Mouse (Mus musculus): Measurements from ENCODE around the gene Ch25h.

DNA sequence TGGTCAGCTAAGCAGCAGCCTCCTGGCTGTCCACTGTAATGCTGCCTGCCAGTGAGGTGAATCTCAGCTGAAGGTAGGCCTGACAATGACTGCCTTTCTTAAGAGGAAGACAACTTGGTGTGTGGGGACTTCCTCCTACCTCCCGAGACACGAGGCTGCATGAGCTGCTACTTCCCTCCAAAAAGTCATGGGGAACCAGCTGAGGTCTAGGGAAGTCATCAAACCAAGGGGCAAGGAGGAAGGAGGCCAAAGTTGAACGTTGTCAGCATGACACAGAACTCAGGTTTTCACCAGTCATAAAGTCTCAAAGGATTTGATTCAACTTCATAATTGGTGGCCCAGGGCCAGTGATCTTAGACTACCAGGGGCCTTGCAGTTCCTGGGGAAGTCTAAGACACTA is 40.7 kb upstream of the Ch25h start:
- TF ChIP-seq CTCF (conservative IDR thresholded peaks at IDR 0.05; ENCODE audit: low read length) = no peak
- TF ChIP-seq NANOG (IDR thresholded peaks at IDR 0.05; ENCODE audit: borderline replicate concordance, low read length) = no peak

Measured in E14TG2a.4 (cell line).